Mouse (Mus musculus): ENCODE data around the gene Pramel6.

DNA sequence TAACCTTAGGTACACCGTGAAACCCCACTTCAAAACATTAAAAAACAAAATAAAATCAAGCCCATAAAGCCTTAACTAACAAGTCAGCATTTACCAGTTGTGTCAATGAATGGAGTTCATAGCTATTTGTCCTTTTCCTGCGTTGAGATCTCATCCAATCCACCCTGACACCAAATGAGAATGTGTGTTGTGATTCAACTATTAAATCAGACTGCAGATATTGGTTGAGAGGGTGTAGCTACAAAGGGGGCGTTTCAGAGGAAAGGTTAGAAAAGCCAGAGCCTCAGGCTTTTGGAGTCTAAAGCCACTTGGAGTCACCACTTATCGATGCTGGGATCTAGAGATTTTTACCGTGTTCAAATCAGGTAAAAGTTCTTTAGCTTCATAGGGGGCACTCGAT is at the start of gene Pramel6:
- TF ChIP-seq CTCF (IDR thresholded peaks at IDR 0.05; ENCODE audit: control insufficient read depth, insufficient read depth, low read length) (no peak), POLR2A (IDR thresholded peaks at IDR 0.05; ENCODE audit: borderline replicate concordance, control insufficient read depth, low read depth, low read length) (no peak)
